Mouse (Mus musculus): ENCODE data around the gene Tnnt3.

GRCm38 (mm10) chr7:142529350-142529749 is 30.7 kb downstream of the Tnnt3 start:
- TF ChIP-seq POLR2A (IDR thresholded peaks at IDR 0.05; ENCODE audit: borderline replicate concordance, insufficient read depth, low read length) (no peak), CTCF (IDR thresholded peaks at IDR 0.05; ENCODE audit: borderline replicate concordance, insufficient read depth, low read depth, low read length) (no peak)
